ENCODE assay signal across 24 mouse cellular contexts in the genomic region with DNA sequence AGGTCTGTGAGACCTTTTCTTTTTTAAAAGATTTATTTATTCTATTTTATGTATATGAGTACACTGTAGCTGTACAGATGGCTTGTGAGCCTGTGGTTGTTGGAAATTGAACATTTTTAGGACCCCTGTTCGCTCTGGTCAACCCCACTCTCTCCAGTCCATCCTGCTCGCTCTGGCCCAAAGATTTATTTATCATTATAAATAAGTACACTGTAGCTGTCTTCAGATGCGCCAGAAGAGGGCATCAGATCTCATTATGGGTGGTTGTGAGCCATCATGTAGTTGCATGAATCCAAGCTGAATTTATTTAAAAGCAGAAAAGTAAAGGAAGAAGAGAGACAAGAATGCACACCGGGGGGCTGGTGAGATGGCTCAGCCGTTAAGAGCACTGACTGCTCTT. TPM values are rescaled to one million over a fixed set of nuclear protein-coding genes. Genes with fewer than 3 reads are reported as not detected.
DNase-seq lines count a peak whose midpoint lies in the region; ATAC-seq and TF ChIP-seq lines count a peak whose summit lies in the region.
"Had no signal": no experiment of that assay in that cellular context is flagged by ENCODE, and none has a peak within 500 bp of the region (broad histone marks: within the 10 kb centered on the region; RNA-seq: fewer than 3 reads in every experiment).

No protein-coding gene starts in this region.

- H3K4me3 ChIP-seq in gastrocnemius, adult 2 months, result no peak overlapping the region
- no peak overlapping the region for H3K4me3 ChIP-seq in kidney, adult 2 months (ENCODE audit: insufficient read depth, low read depth, low read length)
- H3K4me3 ChIP-seq in liver, postnatal 0 days (ENCODE audit: low read depth, low read length), result no peak overlapping the region
- no peak overlapping the region for H3K4me3 ChIP-seq in liver, embryonic 12.5 days
- H3K4me3 ChIP-seq: embryonic facial prominence, embryonic 13.5 days; forebrain, embryonic 10.5 days; forebrain, embryonic 15.5 days; heart, embryonic 12.5 days; midbrain, embryonic 12.5 days; neural tube, embryonic 13.5 days had no signal

- H3K9me3 ChIP-seq in liver, postnatal 0 days (ENCODE audit: low read length), result no peaks in the 10 kb centered on the region
- H3K9me3 ChIP-seq in liver, embryonic 12.5 days (replicated peaks), result no peaks in the 10 kb centered on the region
- H3K9me3 ChIP-seq: embryonic facial prominence, embryonic 13.5 days; forebrain, embryonic 10.5 days; forebrain, embryonic 15.5 days; heart, embryonic 12.5 days; midbrain, embryonic 12.5 days; neural tube, embryonic 13.5 days had no signal

- intact Hi-C loops in gastrocnemius, adult 2 months (cut with DNase I), result no loop called here

- no peak for DNase-seq in gastrocnemius, adult 2 months
- DNase-seq in gastrocnemius, postnatal 4 days (ENCODE audit: low spot score in 2 of 2), result no peak
- peak; percentile 20 for DNase-seq in kidney, adult 2 months
- no peak for DNase-seq in kidney, postnatal 10 days
- DNase-seq in liver, postnatal 0 days, result no peak
- peak; percentile 24 for DNase-seq in A20 (ENCODE audit: low read depth, low spot score)
- no peak for DNase-seq in spleen, postnatal 10 days (ENCODE audit: low spot score in 2 of 2)
- DNase-seq: adrenal gland, postnatal 25 days; cerebellum, adult 11-12 months; cerebellum, adult 9-11 months; gastrocnemius, postnatal 10 days; heart, postnatal 10 days; layer of hippocampus, postnatal 36 days; lung, adult 18-20 months; thymus, postnatal 14 days had no signal

- no peak for ATAC-seq in liver, postnatal 0 days
- ATAC-seq in liver, embryonic 12.5 days, result no peak
- ATAC-seq: CD4-positive, CD25-positive, alpha-beta regulatory T cell, adult 4 months; forebrain, embryonic 15.5 days had no signal

- H3K9ac ChIP-seq in liver, postnatal 0 days (replicated peaks), result no peak overlapping the region
- no peak overlapping the region for H3K9ac ChIP-seq in liver, embryonic 12.5 days
- H3K9ac ChIP-seq: embryonic facial prominence, embryonic 13.5 days; forebrain, embryonic 15.5 days; heart, embryonic 12.5 days; hindbrain, embryonic 14.5 days; midbrain, embryonic 12.5 days; neural tube, embryonic 13.5 days had no signal

- H3K27me3 ChIP-seq in kidney, adult 2 months (replicated peaks; ENCODE audit: control insufficient read depth, insufficient read depth, low read length), result no peaks in the 10 kb centered on the region
- no peaks in the 10 kb centered on the region for H3K27me3 ChIP-seq in liver, postnatal 0 days (ENCODE audit: insufficient read depth, low read length)
- no peaks in the 10 kb centered on the region for H3K27me3 ChIP-seq in liver, embryonic 12.5 days (replicated peaks)
- H3K27me3 ChIP-seq: embryonic facial prominence, embryonic 13.5 days; forebrain, embryonic 15.5 days; heart, embryonic 12.5 days; midbrain, embryonic 12.5 days; neural tube, embryonic 13.5 days had no signal

- no peaks in the 10 kb centered on the region for H3K4me1 ChIP-seq in kidney, adult 2 months (ENCODE audit: control insufficient read depth, insufficient read depth, low read length)
- no peaks in the 10 kb centered on the region for H3K4me1 ChIP-seq in liver, postnatal 0 days (ENCODE audit: insufficient read depth)
- H3K4me1 ChIP-seq in liver, embryonic 12.5 days, result peaks cover 15% of the 10 kb centered on the region
- H3K4me1 ChIP-seq: embryonic facial prominence, embryonic 13.5 days; forebrain, embryonic 10.5 days; forebrain, embryonic 15.5 days; midbrain, embryonic 12.5 days; neural tube, embryonic 13.5 days had no signal

- H3K4me2 ChIP-seq in liver, postnatal 0 days (ENCODE audit: low read depth, low read length), result no peak overlapping the region
- no peak overlapping the region for H3K4me2 ChIP-seq in liver, embryonic 12.5 days
- H3K4me2 ChIP-seq: embryonic facial prominence, embryonic 13.5 days; forebrain, embryonic 15.5 days; heart, embryonic 12.5 days; hindbrain, embryonic 14.5 days; midbrain, embryonic 12.5 days; neural tube, embryonic 13.5 days had no signal

- TF ChIP-seq POLR2A in kidney, adult 2 months (IDR thresholded peaks at IDR 0.05; ENCODE audit: low read depth, low read length), result no peak

- H3K36me3 ChIP-seq in kidney, adult 2 months (ENCODE audit: control insufficient read depth, insufficient read depth, low read length), result no peaks in the 10 kb centered on the region
- H3K36me3 ChIP-seq in liver, postnatal 0 days (replicated peaks; ENCODE audit: insufficient read depth, low read length), result peaks cover 5% of the 10 kb centered on the region; the same call in 1 of the 2 replicates
- H3K36me3 ChIP-seq in liver, embryonic 12.5 days, result peaks cover 38% of the 10 kb centered on the region

- WGBS in kidney, adult 2 months, result 72% methylated on average over 5 of the region's 5 CpGs
- 75% methylated on average over 5 of the region's 5 CpGs for WGBS in liver, postnatal 0 days (ENCODE audit: insufficient replicate concordance)
- 73% methylated on average over 5 of the region's 5 CpGs for WGBS in liver, embryonic 12.5 days (ENCODE audit: insufficient replicate concordance)

- TF ChIP-seq CTCF in gastrocnemius, adult 2 months (IDR thresholded peaks at IDR 0.05), result peak; percentile 34
- TF ChIP-seq CTCF in kidney, adult 2 months (conservative IDR thresholded peaks at IDR 0.05; ENCODE audit: insufficient read depth, insufficient read length, low read depth, low read length), result no peak
- TF ChIP-seq CTCF in liver, postnatal 0 days (IDR thresholded peaks at IDR 0.05; ENCODE audit: low read depth), result peak; percentile 25; the same call in 1 of the 2 replicates

- TF ChIP-seq EP300 in liver, postnatal 0 days (IDR thresholded peaks at IDR 0.05; ENCODE audit: low read depth), result no peak

- H3K27ac ChIP-seq in gastrocnemius, adult 2 months, result peak overlapping the region; percentile 97
- H3K27ac ChIP-seq in kidney, adult 2 months (ENCODE audit: insufficient read depth, low read depth, low read length), result no peak overlapping the region
- no peak overlapping the region for H3K27ac ChIP-seq in liver, postnatal 0 days (ENCODE audit: low read depth)
- H3K27ac ChIP-seq in liver, embryonic 12.5 days, result no peak overlapping the region
- H3K27ac ChIP-seq: embryonic facial prominence, embryonic 13.5 days; forebrain, embryonic 10.5 days; forebrain, embryonic 15.5 days; hindbrain, embryonic 14.5 days; midbrain, embryonic 12.5 days; neural tube, embryonic 13.5 days had no signal

RNA-seq across cellular contexts. Expression of gene Mief2, which starts 7.0 kb away (rescaled TPM):
- total RNA-seq in gastrocnemius, adult 2 months (2021), result 10 to 100 TPM; 61.9 to 91.0 TPM
- total RNA-seq in gastrocnemius, postnatal 4 days (2021), result 10 to 100 TPM; 70.6 to 76.5 TPM
- polyA plus RNA-seq in kidney, adult 2 months (2012; rRNA removed), result 16.9 and 17.9 TPM in 2 replicates
- 4.5 and 4.9 TPM in 2 replicates for polyA plus RNA-seq in liver, postnatal 0 days (2015; fragmentation: Nextera tagmentation; extraction: Ambion mirVana)
- 4.4 and 4.5 TPM in 2 replicates for polyA plus RNA-seq in liver, embryonic 12.5 days (2016; fragmentation: Nextera tagmentation; extraction: Ambion mirVana)

RNA-seq across cellular contexts. Expression of gene Flii, which starts 8.1 kb away (rescaled TPM):
- 100 to 1,000 TPM in 1 of 2 experiments, 10 to 100 TPM in 1; 96.1 to 103 TPM for total RNA-seq in gastrocnemius, adult 2 months (2021)
- 100 to 1,000 TPM; 104 to 113 TPM for total RNA-seq in gastrocnemius, postnatal 4 days (2021)
- 164 and 176 TPM in 2 replicates for polyA plus RNA-seq in kidney, adult 2 months (2012; rRNA removed)
- 23.3 and 23.4 TPM in 2 replicates for polyA plus RNA-seq in liver, postnatal 0 days (2015; fragmentation: Nextera tagmentation; extraction: Ambion mirVana)
- polyA plus RNA-seq in liver, embryonic 12.5 days (2016; fragmentation: Nextera tagmentation; extraction: Ambion mirVana), result 41.7 and 43.1 TPM in 2 replicates

RNA-seq across cellular contexts. Expression of gene Llgl1, which starts 35.7 kb away (rescaled TPM):
- 1 to 10 TPM; 9.0 to 9.5 TPM for total RNA-seq in gastrocnemius, adult 2 months (2021)
- 10 to 100 TPM; 29.7 to 32.0 TPM for total RNA-seq in gastrocnemius, postnatal 4 days (2021)
- polyA plus RNA-seq in kidney, adult 2 months (2012; rRNA removed), result 26.2 and 30.6 TPM in 2 replicates
- polyA plus RNA-seq in liver, postnatal 0 days (2015; fragmentation: Nextera tagmentation; extraction: Ambion mirVana), result 4.2 and 4.6 TPM in 2 replicates
- 20.2 and 22.1 TPM in 2 replicates for polyA plus RNA-seq in liver, embryonic 12.5 days (2016; fragmentation: Nextera tagmentation; extraction: Ambion mirVana)

RNA-seq across cellular contexts. Expression of gene Top3a, which starts 42.0 kb away (rescaled TPM):
- 1 to 10 TPM; 4.5 to 4.7 TPM for total RNA-seq in gastrocnemius, adult 2 months (2021)
- total RNA-seq in gastrocnemius, postnatal 4 days (2021), result 10 to 100 TPM in 1 of 2 experiments, 1 to 10 TPM in 1; 9.4 to 10.6 TPM
- 5.8 and 5.9 TPM in 2 replicates for polyA plus RNA-seq in kidney, adult 2 months (2012; rRNA removed)
- polyA plus RNA-seq in liver, postnatal 0 days (2015; fragmentation: Nextera tagmentation; extraction: Ambion mirVana), result 2.5 and 3.2 TPM in 2 replicates
- 10.3 and 10.9 TPM in 2 replicates for polyA plus RNA-seq in liver, embryonic 12.5 days (2016; fragmentation: Nextera tagmentation; extraction: Ambion mirVana)

RNA-seq across cellular contexts. Expression of gene Smcr8, which starts 42.1 kb away (rescaled TPM):
- 10 to 100 TPM; 19.8 to 20.1 TPM for total RNA-seq in gastrocnemius, adult 2 months (2021)
- total RNA-seq in gastrocnemius, postnatal 4 days (2021), result 10 to 100 TPM; 15.9 to 18.0 TPM
- 12.1 and 13.9 TPM in 2 replicates for polyA plus RNA-seq in kidney, adult 2 months (2012; rRNA removed)
- 1.9 and 2.0 TPM in 2 replicates for polyA plus RNA-seq in liver, postnatal 0 days (2015; fragmentation: Nextera tagmentation; extraction: Ambion mirVana)
- 4.2 and 4.3 TPM in 2 replicates for polyA plus RNA-seq in liver, embryonic 12.5 days (2016; fragmentation: Nextera tagmentation; extraction: Ambion mirVana)

Comparison
In these comparisons a context has a peak if more than half of its experiments do, and no peak if none do; other contexts are left out.
1. DNase-seq: peak in kidney, adult 2 months (single experiment) and A20 (single experiment); none in gastrocnemius, adult 2 months (single experiment), gastrocnemius, postnatal 4 days (0 of 2), kidney, postnatal 10 days (single experiment), liver, postnatal 0 days (single experiment) and spleen, postnatal 10 days (0 of 2).